ENCODE assay signal across 13 mouse cellular contexts in the genomic region with DNA sequence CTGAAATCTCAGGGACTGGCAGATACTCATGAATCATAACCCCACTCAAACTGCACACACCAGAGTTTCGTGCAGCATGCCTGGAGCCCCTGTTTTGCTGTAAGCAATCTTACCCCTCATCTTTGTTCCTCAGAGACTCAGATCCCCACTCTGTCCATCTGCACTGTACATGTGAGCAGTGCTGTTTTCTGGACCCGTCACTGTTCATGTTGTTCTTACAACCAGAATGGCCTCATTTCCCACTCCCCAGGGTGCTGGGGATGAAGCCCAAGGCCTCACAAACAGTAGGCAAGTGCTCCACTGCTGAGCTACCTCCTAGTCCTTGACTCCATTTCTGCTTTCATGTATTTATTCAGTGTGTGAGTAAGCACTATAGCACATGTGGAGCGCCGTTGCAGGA. TPM values are rescaled to one million over a fixed set of nuclear protein-coding genes. Genes with fewer than 3 reads are reported as not detected.
"Had no signal": no experiment of that assay in that cellular context is flagged by ENCODE, and none has a peak within 500 bp of the region (broad histone marks: within the 10 kb centered on the region; RNA-seq: fewer than 3 reads in every experiment).

No protein-coding gene starts in this region.

- DNase-seq: kidney, postnatal 10 days; kidney, postnatal 4 days; left cerebral cortex, postnatal 4 days; lung, adult 18-20 months; lung, postnatal 36 days; midbrain, embryonic 14.5 days; thymus, postnatal 14 days had no signal

RNA-seq across cellular contexts. Expression of gene Abhd16b, which starts 40.8 kb away (rescaled TPM):
- total RNA-seq: layer of hippocampus, adult 2 months; layer of hippocampus, postnatal 14 days; left cerebral cortex, adult 18-20 months; left cerebral cortex, postnatal 10 days; left cerebral cortex, postnatal 4 days; liver, adult 2 months; megakaryocyte progenitor cell, adult 5-6 weeks had no signal
